Mouse (Mus musculus): Measurements from ENCODE around the gene Cdr2l. TPM values are rescaled to one million over a fixed set of nuclear protein-coding genes. Genes with fewer than 3 reads are reported as not detected.
A peak's percentile ranks its signal among the peaks of the same experiment; 100 is the strongest.

Cdr2l gene
- polyA plus RNA-seq, 1 experiment from 2014 or later = 22.4 TPM

DNA sequence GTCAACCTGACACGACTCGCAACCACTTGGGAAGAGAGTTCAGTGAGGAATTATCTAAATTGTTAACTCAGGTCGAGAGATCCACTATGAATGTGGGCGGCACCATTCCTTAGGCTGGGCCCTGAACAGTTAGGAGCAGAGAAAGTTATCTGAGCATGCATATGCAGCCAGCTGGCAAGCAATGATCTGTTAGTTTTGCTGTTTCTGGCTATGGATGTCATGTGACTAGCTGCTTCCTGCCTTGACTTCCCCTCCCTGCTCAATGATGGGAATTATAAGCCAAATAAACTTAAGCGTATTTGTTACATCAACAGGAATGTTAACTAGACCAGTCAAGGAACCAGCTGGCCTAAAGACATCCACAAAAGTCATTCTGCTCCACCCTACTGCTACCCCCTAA lies 28.3 kb upstream of the Cdr2l start:
- Histone ChIP-seq H3K36me3 (peaks cover 80% of the 10 kb centered on the region), H3K4me3 (no peak overlapping the region), H3K4me2 (no peak overlapping the region), H3K27ac (no peak overlapping the region), H3K27me3 (peaks cover 31% of the 10 kb centered on the region), H3K9me3 (no peaks in the 10 kb centered on the region), H3K4me1 (replicated peaks) (no peaks in the 10 kb centered on the region), H3K9ac (no peak overlapping the region)
- WGBS = 92% methylated on average over 5 of the region's 5 CpGs
- ATAC-seq (ENCODE audit: low FRiP score) = no peak

DNA sequence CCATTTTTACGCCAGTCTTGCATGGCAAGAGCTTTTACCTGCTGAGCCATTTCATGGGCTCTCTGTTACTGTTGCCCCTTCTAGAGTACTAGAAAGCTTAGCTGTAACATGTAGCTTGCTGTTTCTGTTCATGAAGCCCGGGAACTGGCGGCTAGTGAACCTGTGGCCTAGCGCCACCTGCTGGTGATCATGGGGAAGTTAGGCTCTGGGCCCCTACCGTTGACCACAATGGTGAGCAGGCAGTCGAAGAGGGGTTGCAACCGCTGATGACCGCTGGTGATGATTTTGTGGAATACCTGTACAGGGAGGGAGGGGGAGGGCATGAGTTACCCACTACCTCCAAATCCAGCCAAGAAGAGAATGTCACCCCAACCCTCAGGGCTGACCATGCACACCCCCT lies 27.5 kb upstream of the Cdr2l start:
- Histone ChIP-seq H3K9me3 (no peaks in the 10 kb centered on the region), H3K4me3 (no peak overlapping the region), H3K4me2 (no peak overlapping the region), H3K27me3 (peaks cover 26% of the 10 kb centered on the region), H3K4me1 (replicated peaks) (peaks cover 8% of the 10 kb centered on the region), H3K36me3 (peaks cover 72% of the 10 kb centered on the region), H3K27ac (no peak overlapping the region), H3K9ac (no peak overlapping the region)
- ATAC-seq (ENCODE audit: low FRiP score) = peak; percentile 27; the same call in 1 of the 2 replicates
- WGBS = 8% methylated on average over 8 of the region's 8 CpGs

GRCm38 (mm10) chr11:115358468-115358867 lies 23.2 kb upstream of the Cdr2l start:
- Histone ChIP-seq H3K27me3 (peaks cover 23% of the 10 kb centered on the region), H3K9me3 (no peaks in the 10 kb centered on the region), H3K36me3 (peaks cover 30% of the 10 kb centered on the region), H3K4me2 (no peak overlapping the region), H3K9ac (peak overlapping the region; percentile 53), H3K27ac (peak overlapping the region; percentile 73), H3K4me1 (replicated peaks) (peaks cover 16% of the 10 kb centered on the region), H3K4me3 (no peak overlapping the region)
- ATAC-seq (ENCODE audit: low FRiP score) = 0 out of 2 replicates have a peak, but pooled peaks have one; percentile 50
- WGBS = 23% methylated on average over 5 of the region's 5 CpGs

GRCm38 (mm10) chr11:115359293-115359692 lies 22.4 kb upstream of the Cdr2l start:
- Histone ChIP-seq H3K4me2 (0 out of 2 replicates have a peak overlapping the region, but pooled peaks have one; percentile 10), H3K27ac (peak overlapping the region; percentile 73), H3K9me3 (no peaks in the 10 kb centered on the region), H3K36me3 (peaks cover 27% of the 10 kb centered on the region), H3K27me3 (peaks cover 23% of the 10 kb centered on the region), H3K9ac (peak overlapping the region; percentile 53), H3K4me3 (no peak overlapping the region), H3K4me1 (replicated peaks) (peaks cover 22% of the 10 kb centered on the region)
- 18% methylated on average over 3 of the region's 3 CpGs for WGBS
- no peak for ATAC-seq (ENCODE audit: low FRiP score)

DNA sequence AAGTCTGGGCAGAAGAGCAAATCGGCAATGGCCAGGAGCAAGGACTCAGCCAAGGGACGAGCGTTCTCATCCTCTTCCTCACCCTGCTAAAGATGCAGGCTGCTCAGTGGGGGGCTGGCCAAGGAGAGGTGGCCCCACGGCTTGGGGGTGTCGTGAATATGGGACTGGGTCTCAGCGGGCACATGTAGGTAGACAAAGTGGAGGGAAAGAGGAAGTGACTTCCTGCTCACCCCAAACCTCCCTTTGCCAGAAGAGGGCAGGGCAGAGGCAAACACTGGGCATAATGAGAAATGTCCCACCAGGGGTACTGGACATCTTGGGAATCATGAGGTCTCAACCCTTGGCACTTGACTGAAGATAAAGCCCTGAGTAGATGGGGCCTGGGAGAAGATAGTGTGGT lies 22.0 kb upstream of the Cdr2l start:
- WGBS = 59% methylated on average over 6 of the region's 6 CpGs
- H3K27ac ChIP-seq = peak overlapping the region; percentile 73
- ATAC-seq (ENCODE audit: low FRiP score) = no peak

GRCm38 (mm10) chr11:115364136-115364535 lies 17.6 kb upstream of the Cdr2l start:
- H3K27ac ChIP-seq = no peak overlapping the region
- no peak overlapping the region for H3K4me3 ChIP-seq
- no peak overlapping the region for H3K4me2 ChIP-seq
- ATAC-seq (ENCODE audit: low FRiP score) = no peak
- H3K36me3 ChIP-seq = no peaks in the 10 kb centered on the region; the same call in 1 of the 2 replicates
- WGBS = 90% methylated on average over 3 of the region's 3 CpGs
- 0 out of 2 replicates have a peak, but pooled peaks cover 18% of the 10 kb centered on the region for H3K27me3 ChIP-seq
- no peaks in the 10 kb centered on the region for H3K9me3 ChIP-seq
- no peak overlapping the region for H3K9ac ChIP-seq
- H3K4me1 ChIP-seq (replicated peaks) = peaks cover 42% of the 10 kb centered on the region

More for the DNA sequence above, 22.0 kb upstream of the Cdr2l start:
- H3K36me3 ChIP-seq = peaks cover 24% of the 10 kb centered on the region
- H3K9ac ChIP-seq = peak overlapping the region; percentile 53; the same call in 1 of the 2 replicates
- H3K4me3 ChIP-seq = no peak overlapping the region
- H3K9me3 ChIP-seq = no peaks in the 10 kb centered on the region
- H3K27me3 ChIP-seq = peaks cover 23% of the 10 kb centered on the region
- no peak overlapping the region for H3K4me2 ChIP-seq
- peaks cover 22% of the 10 kb centered on the region for H3K4me1 ChIP-seq (replicated peaks)

DNA sequence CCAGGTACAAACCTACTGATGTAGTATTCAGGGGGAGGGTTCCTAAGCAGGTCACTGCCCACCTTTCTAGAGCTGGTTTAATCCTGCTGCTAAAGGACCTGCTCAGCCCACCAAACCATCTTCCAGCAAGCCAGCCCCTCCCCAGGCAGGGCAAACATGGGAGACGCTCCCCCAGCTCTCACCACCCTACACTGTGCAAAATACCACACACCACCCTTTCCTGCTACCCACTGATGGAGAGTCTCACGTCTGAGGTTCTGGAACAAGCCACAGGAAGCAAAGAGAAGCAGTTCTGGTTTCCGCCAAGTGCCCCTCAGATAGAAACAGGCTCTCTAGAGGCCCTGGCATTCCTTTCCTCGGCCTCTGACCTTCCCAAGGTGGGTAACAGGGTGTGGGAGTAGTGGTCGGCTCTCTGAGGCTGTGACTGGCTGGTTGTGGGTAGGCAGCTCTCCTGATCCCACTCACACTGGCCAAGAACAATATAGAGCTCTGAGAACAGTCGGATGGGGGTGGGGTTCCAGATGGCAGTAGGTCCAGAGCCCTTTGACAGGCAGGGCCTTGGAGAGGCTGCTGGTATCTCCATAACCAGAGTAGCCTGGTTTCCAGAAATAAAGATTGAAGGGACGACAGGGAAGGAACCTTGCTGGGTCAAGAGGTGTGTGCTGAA lies 15.5 kb upstream of the Cdr2l start:
- Histone ChIP-seq H3K4me2 (peak overlapping the region; percentile 93), H3K4me1 (replicated peaks) (peaks cover 33% of the 10 kb centered on the region), H3K9ac (peak overlapping the region; percentile 92), H3K4me3 (peak overlapping the region; percentile 76), H3K9me3 (no peaks in the 10 kb centered on the region), H3K27ac (peak overlapping the region; percentile 92), H3K36me3 (no peaks in the 10 kb centered on the region), H3K27me3 (peaks cover 30% of the 10 kb centered on the region; the same call in 1 of the 2 replicates)
- ATAC-seq (ENCODE audit: low FRiP score) = peak; percentile 57
- 44% methylated on average over 7 of the region's 7 CpGs for WGBS

- Histone ChIP-seq H3K4me3 (peak overlapping the region; percentile 76), H3K9ac (peak overlapping the region; percentile 92), H3K27ac (peak overlapping the region; percentile 92), H3K27me3 (peaks cover 31% of the 10 kb centered on the region; the same call in 1 of the 2 replicates), H3K4me2 (peak overlapping the region; percentile 93), H3K4me1 (replicated peaks) (peaks cover 33% of the 10 kb centered on the region), H3K36me3 (no peaks in the 10 kb centered on the region), H3K9me3 (no peaks in the 10 kb centered on the region)
- peak; percentile 78 for ATAC-seq (ENCODE audit: low FRiP score)
- WGBS = 1% methylated on average over 28 of the region's 28 CpGs
Measured at GRCm38 (mm10) chr11:115366706-115367394, 14.9 kb upstream of the Cdr2l start.

DNA sequence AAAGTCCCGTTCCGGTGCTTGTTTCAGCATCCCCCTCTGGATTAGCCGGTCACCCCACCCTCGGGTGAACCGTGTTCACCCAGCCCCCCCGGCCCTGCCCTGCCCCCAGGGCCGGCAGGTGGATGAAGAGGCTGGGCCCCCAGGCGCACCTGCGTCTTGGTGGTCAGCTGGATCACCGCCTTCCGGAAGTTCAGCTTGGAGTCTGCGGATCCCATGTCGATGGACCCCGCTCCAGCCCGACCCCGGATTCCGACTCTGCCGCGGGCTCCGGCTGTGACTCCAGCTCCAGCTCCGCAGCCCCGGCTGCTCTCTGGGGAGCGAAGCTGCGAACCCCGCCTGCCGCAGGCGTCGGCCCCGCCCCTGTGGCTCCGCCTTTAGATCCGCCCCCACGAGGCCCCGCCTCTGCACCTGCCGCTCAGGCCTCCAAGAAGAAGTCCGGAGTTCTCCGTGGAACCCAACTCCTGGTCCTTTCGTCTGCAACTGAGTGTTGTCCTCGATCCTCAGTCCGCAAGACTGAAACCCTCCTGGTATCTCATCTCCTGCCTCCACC lies 14.2 kb upstream of the Cdr2l start, which contains the start of gene Hid1:
TSS of gene Hid1 (minus strand) at position 362 of the 550 bp plus-strand sequence.
- no peaks in the 10 kb centered on the region for H3K36me3 ChIP-seq
- H3K27me3 ChIP-seq = peaks cover 37% of the 10 kb centered on the region; the same call in 1 of the 2 replicates
- H3K4me3 ChIP-seq = peak within 1 kb of the TSS; percentile 76
- peak within 1 kb of the TSS; percentile 93 for H3K4me2 ChIP-seq
- peaks cover 33% of the 10 kb centered on the region for H3K4me1 ChIP-seq (replicated peaks)
- H3K27ac ChIP-seq = peak within 1 kb of the TSS; percentile 92
- H3K9me3 ChIP-seq = no peaks in the 10 kb centered on the region
- peak within 1 kb of the TSS; percentile 92 for H3K9ac ChIP-seq
- peak; percentile 54 for ATAC-seq (ENCODE audit: low FRiP score)
- WGBS = under 1% methylated on average over 30 of the region's 39 CpGs

DNA sequence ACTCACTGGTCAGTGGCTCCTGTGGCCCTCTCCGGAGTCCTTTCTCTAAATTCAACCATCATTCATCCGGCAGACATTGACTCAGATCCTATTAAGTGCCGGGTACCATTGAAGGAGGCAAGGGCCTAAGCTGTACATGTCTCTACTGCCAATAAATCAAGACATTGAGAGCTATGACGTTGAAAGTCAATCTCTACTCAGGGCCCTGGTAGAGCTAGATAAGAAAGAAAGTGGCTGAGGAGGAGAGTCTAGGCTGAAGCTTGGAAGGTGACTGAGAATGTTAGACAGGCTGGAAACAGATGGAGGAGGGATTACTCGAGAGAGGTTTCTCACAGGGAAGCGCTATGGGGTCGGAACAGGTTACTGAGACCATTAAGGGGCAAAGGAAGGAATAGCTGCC lies 11.3 kb upstream of the Cdr2l start:
- WGBS = 57% methylated on average over 7 of the region's 7 CpGs
- ATAC-seq (ENCODE audit: low FRiP score) = no peak
- Histone ChIP-seq H3K36me3 (no peaks in the 10 kb centered on the region), H3K4me3 (no peak overlapping the region), H3K4me1 (replicated peaks) (peaks cover 36% of the 10 kb centered on the region), H3K4me2 (no peak overlapping the region), H3K27me3 (peaks cover 39% of the 10 kb centered on the region), H3K9me3 (no peaks in the 10 kb centered on the region), H3K9ac (no peak overlapping the region), H3K27ac (no peak overlapping the region)

DNA sequence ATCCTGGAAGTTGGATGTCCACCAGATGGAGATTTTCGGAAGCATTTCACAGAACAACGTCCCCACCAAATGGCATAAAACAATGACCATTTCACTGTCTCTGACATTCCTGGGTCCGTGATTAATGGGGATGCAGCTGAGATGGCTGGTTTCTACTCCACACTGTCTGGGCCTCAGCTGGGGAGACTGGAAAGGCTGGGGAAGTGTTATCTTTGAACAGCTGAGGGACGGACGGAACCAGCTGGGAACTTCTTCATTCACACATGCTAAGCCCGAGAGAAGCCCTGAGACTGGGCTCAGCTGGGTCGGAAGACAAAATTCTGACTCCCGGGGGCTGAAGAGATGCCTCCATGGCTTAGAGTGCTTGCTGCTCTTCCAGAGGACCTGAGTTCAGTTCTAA lies 10.4 kb upstream of the Cdr2l start:
- Histone ChIP-seq H3K4me3 (no peak overlapping the region), H3K9me3 (no peaks in the 10 kb centered on the region), H3K27me3 (peaks cover 42% of the 10 kb centered on the region), H3K36me3 (no peaks in the 10 kb centered on the region), H3K9ac (no peak overlapping the region; the same call in 1 of the 2 replicates), H3K4me2 (no peak overlapping the region), H3K4me1 (replicated peaks) (peaks cover 26% of the 10 kb centered on the region), H3K27ac (no peak overlapping the region)
- ATAC-seq (ENCODE audit: low FRiP score) = no peak
- 48% methylated on average over 8 of the region's 8 CpGs for WGBS

- Histone ChIP-seq H3K36me3 (no peaks in the 10 kb centered on the region), H3K9me3 (no peaks in the 10 kb centered on the region), H3K9ac (no peak overlapping the region), H3K27ac (no peak overlapping the region), H3K4me3 (no peak overlapping the region), H3K27me3 (peaks cover 46% of the 10 kb centered on the region), H3K4me2 (no peak overlapping the region), H3K4me1 (replicated peaks) (peaks cover 20% of the 10 kb centered on the region)
- ATAC-seq (ENCODE audit: low FRiP score) = no peak
- 69% methylated on average over 1 of the region's 1 CpGs for WGBS
Measured at GRCm38 (mm10) chr11:115372015-115372414, 9.7 kb upstream of the Cdr2l start.

All from hindbrain, embryonic 13.5 days (tissue).